9 mouse cellular contexts compared by ENCODE assay signal in the genomic region with DNA sequence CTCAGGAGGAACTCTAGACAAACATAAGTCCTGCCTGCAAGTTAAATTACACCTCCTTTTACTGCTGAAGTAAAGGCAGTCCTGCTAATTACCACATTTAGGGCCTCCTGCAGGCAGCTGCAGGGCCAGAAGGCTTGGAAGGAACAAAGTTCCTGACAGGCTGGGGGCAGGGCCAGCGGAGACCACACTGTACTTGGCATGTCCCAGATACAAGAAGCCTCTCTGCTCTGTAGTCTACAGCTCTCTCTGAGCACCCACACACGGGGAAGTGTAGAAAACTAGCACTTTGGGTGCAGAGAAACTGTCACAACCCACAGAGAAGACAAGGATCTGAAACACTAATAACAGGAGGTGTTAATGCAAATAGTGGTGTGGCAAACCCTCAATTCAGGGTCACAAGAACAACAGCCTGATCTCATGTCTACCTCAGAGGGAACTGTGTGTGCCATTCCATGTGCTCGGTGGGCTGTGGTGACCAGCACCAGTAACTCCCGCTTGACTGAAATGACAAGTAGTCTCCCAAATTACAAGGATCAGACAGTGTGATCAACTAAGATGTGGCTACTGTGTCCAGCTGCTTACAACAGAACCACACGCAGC.
DNase-seq lines count a peak whose midpoint lies in the region.
"Had no signal": no experiment of that assay in that cellular context is flagged by ENCODE, and none has a peak within 500 bp of the region (broad histone marks: within the 10 kb centered on the region; RNA-seq: fewer than 3 reads in every experiment).

No protein-coding gene starts in this region.

- DNase-seq in cerebellum, postnatal 10 days = peak; percentile 40 to 56
- DNase-seq in cerebellum, adult 8-10 months = no peak
- peak; percentile 77 for DNase-seq in right cerebral cortex, adult 18-20 months
- DNase-seq in right cerebral cortex, postnatal 4 days = no peak
- peak; percentile 71 for DNase-seq in kidney, postnatal 14 days
- peak; percentile 38 for DNase-seq in retina, postnatal 1 day
- no peak for DNase-seq in ovary, adult 18-20 months (ENCODE audit: low spot score)
- no peak for DNase-seq in urinary bladder, adult 18-20 months (ENCODE audit: low spot score in 2 of 2)
- DNase-seq: lung, embryonic 14.5 days had no signal

Comparison
In these comparisons a context has a peak if more than half of its experiments do, and no peak if none do; other contexts are left out.
1. DNase-seq: peak in cerebellum, postnatal 10 days (2 of 2), right cerebral cortex, adult 18-20 months (single experiment), kidney, postnatal 14 days (single experiment) and retina, postnatal 1 day (single experiment); none in cerebellum, adult 8-10 months (single experiment), right cerebral cortex, postnatal 4 days (single experiment), ovary, adult 18-20 months (single experiment) and urinary bladder, adult 18-20 months (0 of 2).